Mouse (Mus musculus): Measurements from ENCODE around the gene Mark4.

- TF ChIP-seq CTCF (IDR thresholded peaks at IDR 0.05; ENCODE audit: low read depth) (no peak), EP300 (IDR thresholded peaks at IDR 0.05; ENCODE audit: low read depth) (no peak)
Observed at GRCm38 (mm10) chr7:19399496-19400280, 58.9 kb downstream of the Mark4 start.
